Mouse (Mus musculus) spleen, adult 2 months (tissue): ENCODE results near the gene Mtif2. TPM values are rescaled to one million over a fixed set of nuclear protein-coding genes. Genes with fewer than 3 reads are reported as not detected.
"Not testable (repeated sequence)": the region's sequence is repeated elsewhere in the genome, so short reads cannot be mapped to it uniquely, and the experiment has no call there.

ENCODE experiments used
- DNase-seq, 2 experiments: peaks; one replicate each; pipeline versions ENCODE4 v3.0.0 to v3.0.0-alpha.2; 2012 to 2021; ENCODE audit warnings: low spot score in 2 of 2, low read depth in 1 of 2
- H3K27ac ChIP-seq: fragments of 200-500 bp; 2 replicates; pipeline ENCODE4 v1.5.1; 2012; ENCODE audit warnings: low read length, inconsistent platforms; ENCODE audit not compliant: insufficient read depth
- H3K27me3 ChIP-seq: fragments of 200-500 bp; 2 replicates; pipeline ENCODE4 v1.6.1; 2012; ENCODE audit warnings: mild to moderate bottlenecking, moderate library complexity, low read length, inconsistent platforms; ENCODE audit not compliant: control insufficient read depth, insufficient read depth
- H3K36me3 ChIP-seq: fragments of 200-500 bp; 2 replicates; pipeline ENCODE4 v1.6.1; 2012; ENCODE audit warnings: mild to moderate bottlenecking, low read length, inconsistent platforms; ENCODE audit not compliant: control insufficient read depth, insufficient read depth
- H3K4me1 ChIP-seq: fragments of 200-500 bp; 2 replicates; pipeline ENCODE4 v1.6.1; 2011; ENCODE audit warnings: inconsistent platforms; ENCODE audit not compliant: control insufficient read depth, insufficient read depth, insufficient read length
- H3K4me3 ChIP-seq: fragments of 200-500 bp; 2 replicates; pipeline ENCODE4 v1.5.1; 2011; ENCODE audit warnings: mild to moderate bottlenecking, inconsistent platforms; ENCODE audit not compliant: insufficient read depth, insufficient read length; ENCODE audit errors: extremely low read depth
- CTCF ChIP-seq: fragments of 200-500 bp; IDR thresholded peaks from 2 replicates; pipeline ENCODE4 v1.5.1; 2011; ENCODE audit warnings: mild to moderate bottlenecking, inconsistent platforms; ENCODE audit not compliant: insufficient read depth, insufficient read length, insufficient replicate concordance; ENCODE audit errors: extremely low read depth
- POLR2A ChIP-seq: fragments of 200-500 bp; IDR thresholded peaks from 2 replicates; pipeline ENCODE4 v1.6.1; 2011; ENCODE audit warnings: low read depth, low read length, inconsistent platforms
- WGBS: fragments of 180-500 bp; shearing (Covaris S2); methylation state at CpG from one replicate; pipeline ENCODE4 v1.1.7; 2018; 5-methylcytosine and 5-hydroxymethylcytosine counted together
- polyA plus RNA-seq: library from polyadenylated mRNA; depleted of rRNA; stranded (reverse); fragments of >200 nt; gene quantifications from 2 replicates; pipeline ENCODE4 v1.2.3, GENCODE M21; 2012

Gene Mtif2
- polyA plus RNA-seq, 1 experiment: 3.9 TPM

DNA sequence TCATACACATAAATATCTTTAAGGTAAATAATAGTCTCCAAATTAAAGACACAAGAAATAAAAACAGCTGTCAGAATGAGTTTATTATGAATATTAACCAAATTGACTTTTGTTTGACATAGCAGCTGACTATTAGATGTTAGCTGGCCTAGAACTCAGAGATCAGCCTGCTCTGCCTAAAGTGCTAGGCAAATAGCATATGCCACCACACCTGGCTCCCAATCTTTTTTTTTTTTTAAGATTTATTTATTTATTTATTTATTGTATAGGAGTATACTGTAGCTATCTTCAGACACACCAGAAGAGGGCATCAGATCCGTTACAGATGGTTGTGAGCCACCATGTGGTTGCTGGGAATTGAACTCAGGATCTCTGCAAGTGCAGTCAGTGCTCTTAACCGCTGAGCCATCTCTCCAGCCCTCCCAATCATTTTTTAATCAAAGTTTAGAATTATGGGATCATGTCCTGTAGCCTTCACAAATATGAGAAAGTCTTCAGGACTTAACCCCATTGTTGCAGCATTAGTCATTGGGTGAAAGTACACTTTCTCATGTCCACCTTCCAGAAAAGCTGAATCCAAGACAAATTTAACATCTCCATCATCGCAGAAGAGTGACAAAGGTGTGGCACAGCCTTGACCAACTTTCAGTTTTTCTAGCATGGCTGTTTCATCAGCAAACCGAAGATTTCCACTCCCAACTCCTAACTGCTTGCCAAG lies 13.2 kb upstream of the Mtif2 start:
- H3K4me3 ChIP-seq: no peak overlapping the region; the same call in 1 of the 2 replicates
- 90% methylated on average over 4 of the region's 4 CpGs for WGBS
- TF ChIP-seq POLR2A (no peak), CTCF (no peak)

DNA sequence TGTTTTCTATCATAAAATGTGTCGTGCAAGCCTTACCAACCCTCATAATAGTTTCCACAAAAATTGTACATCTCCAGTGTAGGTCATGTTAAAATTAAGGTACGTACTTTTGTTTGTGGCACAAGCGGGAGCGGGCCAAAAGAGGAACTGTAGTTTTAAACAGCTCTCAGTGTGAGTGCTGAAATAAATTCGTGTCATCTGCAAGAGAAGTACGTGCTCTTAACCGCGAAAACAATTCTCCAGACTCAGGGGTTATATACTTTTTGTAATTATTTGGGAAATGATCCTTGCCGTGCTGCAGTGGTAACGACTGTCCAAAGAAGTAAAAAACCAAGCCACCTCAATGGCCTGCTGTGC lies 11.9 kb upstream of the Mtif2 start:
- peaks cover 11% of the 10 kb centered on the region for H3K36me3 ChIP-seq
- H3K27me3 ChIP-seq: no peaks in the 10 kb centered on the region
- peak in 1 of 2 experiments; percentile 15 for DNase-seq
- peaks cover 3% of the 10 kb centered on the region for H3K4me1 ChIP-seq
- 3% methylated on average over 10 of the region's 10 CpGs for WGBS
- H3K27ac ChIP-seq: peak overlapping the region; percentile 69
- TF ChIP-seq CTCF: no peak
- TF ChIP-seq POLR2A: no peak
- H3K4me3 ChIP-seq: peak overlapping the region; percentile 71

More for the DNA sequence above, 13.2 kb upstream of the Mtif2 start:
- DNase-seq: no peak
- peaks cover 3% of the 10 kb centered on the region for H3K4me1 ChIP-seq
- no peaks in the 10 kb centered on the region for H3K27me3 ChIP-seq
- H3K36me3 ChIP-seq: peaks cover 12% of the 10 kb centered on the region
- H3K27ac ChIP-seq: no peak overlapping the region

DNA sequence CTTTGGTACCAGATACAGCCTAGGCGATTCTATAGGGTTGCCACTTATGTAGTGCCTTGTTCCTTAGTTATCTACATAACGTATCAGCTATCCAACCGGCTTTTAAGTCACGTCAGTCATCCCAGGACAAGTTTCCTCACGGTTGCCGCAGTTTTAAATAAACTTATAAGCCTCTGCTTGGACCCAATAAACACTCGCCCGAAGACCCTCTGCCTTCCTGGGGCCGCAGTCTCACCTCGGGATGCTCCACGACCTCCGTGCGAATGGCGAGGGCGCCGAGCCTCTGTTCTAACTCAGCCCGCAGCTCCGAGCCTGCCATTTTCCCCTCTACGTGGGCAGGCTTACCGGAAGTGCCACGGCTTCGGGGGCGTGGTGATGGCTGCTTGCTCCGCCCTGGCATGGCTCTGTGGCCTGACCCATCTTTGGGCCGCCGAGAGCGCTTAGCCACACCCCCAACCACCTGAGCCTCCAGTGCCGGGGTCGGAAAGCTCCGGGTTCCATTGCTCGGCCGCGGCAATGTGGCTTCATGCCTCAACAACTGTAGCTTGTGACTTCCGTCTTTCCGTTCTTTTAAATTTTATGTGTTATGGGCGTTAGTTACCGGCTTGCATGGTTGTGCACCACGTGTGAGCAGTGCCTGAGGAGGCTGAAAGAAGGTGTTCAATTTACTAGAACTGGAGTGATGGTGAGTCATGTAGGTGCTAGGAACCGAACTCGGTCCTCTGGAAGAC lies 11.4 kb upstream of the Mtif2 start, which contains the start of gene Prorsd1:
Gene Prorsd1 (minus strand): TSS at position 352 of the 731 bp plus-strand sequence.
- DNase-seq: peak; percentile 88 to 93
- WGBS: 2% methylated on average over 40 of the region's 40 CpGs
- Histone ChIP-seq H3K27ac (peak within 1 kb of the TSS; percentile 69), H3K36me3 (peaks cover 11% of the 10 kb centered on the region), H3K4me1 (peaks cover 3% of the 10 kb centered on the region), H3K4me3 (peak within 1 kb of the TSS; percentile 71), H3K27me3 (no peaks in the 10 kb centered on the region)
- TF ChIP-seq CTCF (no peak), POLR2A (peak; percentile 92)

DNA sequence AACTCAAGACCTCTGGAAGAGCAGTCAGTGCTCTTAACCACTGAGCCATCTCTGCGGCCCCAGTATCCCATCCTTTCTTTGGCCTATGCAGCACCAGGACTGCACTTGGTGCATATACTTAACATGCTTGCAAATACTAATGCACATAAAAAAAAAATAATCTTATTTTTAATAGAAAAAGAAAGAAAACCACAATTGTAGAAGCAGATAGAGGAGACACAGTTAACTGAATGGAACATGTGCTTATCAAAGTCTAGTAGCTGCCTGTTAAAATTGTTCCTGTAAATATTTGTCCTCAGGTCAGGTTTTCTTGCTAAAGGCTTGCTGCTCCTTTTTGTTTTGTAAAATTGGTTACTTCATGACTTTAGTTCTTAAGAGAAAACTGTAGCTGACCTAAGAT lies 12.0 kb downstream of the Mtif2 start:
- H3K36me3 ChIP-seq: peaks cover 20% of the 10 kb centered on the region
- no peak overlapping the region for H3K27ac ChIP-seq
- no peaks in the 10 kb centered on the region for H3K27me3 ChIP-seq
- H3K4me1 ChIP-seq: no peaks in the 10 kb centered on the region
- no peak for TF ChIP-seq POLR2A
- TF ChIP-seq CTCF: no peak
- 92% methylated on average over 1 of the region's 1 CpGs for WGBS
- no peak overlapping the region for H3K4me3 ChIP-seq
- DNase-seq: no peak

DNA sequence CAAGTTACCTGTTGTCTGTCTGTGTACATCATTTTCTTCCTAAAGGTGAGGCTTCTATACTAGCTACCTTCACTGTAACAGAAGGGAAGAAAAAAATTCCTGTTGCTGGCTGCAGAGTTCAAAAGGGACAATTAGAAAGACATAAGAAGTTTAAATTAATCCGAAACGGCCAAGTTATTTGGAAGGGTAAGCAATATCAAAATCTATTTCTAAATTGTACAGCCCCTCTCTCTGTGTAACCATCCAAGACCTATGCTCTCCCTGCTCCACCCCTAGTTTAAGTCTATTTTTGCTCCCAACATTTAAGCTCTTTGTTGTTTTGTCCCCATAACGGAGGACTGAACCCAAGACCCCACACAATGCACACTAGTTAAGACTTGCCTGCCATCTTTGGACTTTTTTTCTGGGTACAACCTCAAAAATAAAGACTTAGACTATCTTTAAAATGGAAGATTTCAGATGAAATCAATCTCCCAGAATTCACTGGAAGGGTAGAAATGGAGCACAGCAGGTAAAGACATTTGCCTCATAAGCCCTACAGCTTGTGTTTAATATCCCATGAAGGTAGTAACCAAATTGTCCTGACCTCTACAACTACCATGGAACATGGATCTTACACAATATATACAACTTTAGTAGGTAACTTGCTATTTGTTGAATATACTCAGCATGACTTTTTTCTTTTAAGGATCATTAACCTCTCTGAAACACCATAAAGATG lies 18.2 kb downstream of the Mtif2 start:
- TF ChIP-seq CTCF (no peak), POLR2A (no peak)
- 90% methylated on average over 3 of the region's 3 CpGs for WGBS
- no peak overlapping the region for H3K27ac ChIP-seq

DNA sequence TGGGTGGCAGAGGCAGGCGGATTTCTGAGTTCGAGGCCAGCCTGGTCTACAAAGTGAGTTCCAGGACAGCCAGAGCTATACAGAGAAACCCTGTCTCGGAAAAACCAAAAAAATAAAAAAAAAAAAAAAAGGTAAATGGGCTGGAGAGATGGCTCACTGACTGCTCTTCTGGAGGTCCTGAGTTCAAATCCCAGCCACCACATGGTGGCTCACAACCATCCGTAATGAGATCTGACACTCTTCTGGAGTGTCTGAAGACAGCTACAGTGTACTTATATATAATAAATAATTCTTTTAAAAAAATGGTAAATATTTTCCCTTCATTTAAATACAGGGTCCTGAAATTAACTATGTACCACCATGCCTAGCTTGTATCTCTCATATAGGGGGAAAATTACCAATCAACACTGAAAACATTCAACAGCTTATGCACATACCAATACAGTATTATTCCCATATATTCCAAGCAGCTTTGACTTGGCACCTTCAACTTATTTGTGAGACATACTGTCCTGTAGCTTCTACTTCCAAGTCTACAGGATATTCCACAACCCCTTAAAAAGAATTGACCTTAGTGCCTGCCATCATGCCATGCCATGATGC lies 19.0 kb downstream of the Mtif2 start:
- 96% methylated on average over 4 of the region's 4 CpGs for WGBS
- not testable (repeated sequence) for H3K27ac ChIP-seq, H3K4me1 ChIP-seq, H3K4me3 ChIP-seq, H3K27me3 ChIP-seq, DNase-seq
- H3K36me3 ChIP-seq: peaks cover 14% of the 10 kb centered on the region

More for the DNA sequence above, 18.2 kb downstream of the Mtif2 start:
- no peak overlapping the region for H3K4me3 ChIP-seq
- no peak for DNase-seq
- H3K27me3 ChIP-seq: no peaks in the 10 kb centered on the region
- H3K4me1 ChIP-seq: peaks cover 2% of the 10 kb centered on the region; the same call in 1 of the 2 replicates
- peaks cover 14% of the 10 kb centered on the region for H3K36me3 ChIP-seq

DNA sequence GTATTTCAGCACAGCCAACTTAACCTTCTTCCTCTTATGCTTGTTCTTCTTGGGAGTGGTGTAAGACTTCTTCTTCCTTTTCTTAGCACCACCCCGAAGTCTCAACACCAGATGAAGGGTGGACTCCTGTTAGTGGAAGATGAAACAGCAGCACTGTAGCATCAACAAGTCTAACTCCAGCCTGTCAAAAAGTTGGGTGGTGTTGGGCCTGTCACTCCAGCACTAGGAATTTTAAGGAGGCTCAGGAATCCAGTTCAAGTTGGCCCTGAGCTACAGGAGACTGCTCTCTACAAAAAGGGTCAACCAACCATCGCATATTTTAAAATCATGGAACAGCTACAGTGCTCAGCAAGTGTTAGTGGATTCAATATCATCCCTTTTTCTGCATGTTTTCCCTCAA lies 20.1 kb downstream of the Mtif2 start:
- not testable (repeated sequence) for DNase-seq, H3K27me3 ChIP-seq, H3K4me1 ChIP-seq, H3K27ac ChIP-seq, H3K4me3 ChIP-seq
- peaks cover 14% of the 10 kb centered on the region for H3K36me3 ChIP-seq
- 54% methylated on average over 2 of the region's 2 CpGs for WGBS
